In genomic region chr5:131595730-131596129, GRCm38 (mm10) we compare ENCODE assay signal across 20 mouse cellular contexts.
DNase-seq lines count a peak whose midpoint lies in the region; ATAC-seq and TF ChIP-seq lines count a peak whose summit lies in the region.
"Had no signal": no experiment of that assay in that cellular context is flagged by ENCODE, and none has a peak within 500 bp of the region (broad histone marks: within the 10 kb centered on the region; RNA-seq: fewer than 3 reads in every experiment).

No protein-coding gene starts in this region.

- H3K4me2 ChIP-seq in midbrain, postnatal 0 days (ENCODE audit: low read depth, low read length, poor library complexity, severe bottlenecking) = no peak overlapping the region
- H3K4me2 ChIP-seq in forebrain, embryonic 15.5 days (replicated peaks) = no peak overlapping the region
- H3K4me2 ChIP-seq in midbrain, embryonic 16.5 days (ENCODE audit: low read length) = no peak overlapping the region
- no peak overlapping the region for H3K4me2 ChIP-seq in intestine, embryonic 15.5 days (replicated peaks)
- H3K4me2 ChIP-seq: stomach, embryonic 15.5 days had no signal

- no peak overlapping the region; the same call in 1 of the 2 replicates for H3K27ac ChIP-seq in midbrain, embryonic 10.5 days (replicated peaks)
- no peak overlapping the region for H3K27ac ChIP-seq in midbrain, postnatal 0 days (ENCODE audit: low read depth, low read length)
- peak overlapping the region; percentile 55 for H3K27ac ChIP-seq in forebrain, embryonic 15.5 days (replicated peaks)
- H3K27ac ChIP-seq in midbrain, embryonic 16.5 days (ENCODE audit: low read length) = peak overlapping the region; percentile 71
- no peak overlapping the region for H3K27ac ChIP-seq in thymus, adult 2 months (ENCODE audit: control insufficient read depth, insufficient read depth, low read length)
- no peak overlapping the region for H3K27ac ChIP-seq in intestine, embryonic 15.5 days
- H3K27ac ChIP-seq: gastrocnemius, adult 2 months; stomach, embryonic 15.5 days had no signal

- H3K36me3 ChIP-seq in midbrain, embryonic 10.5 days = no peaks in the 10 kb centered on the region
- no peaks in the 10 kb centered on the region for H3K36me3 ChIP-seq in midbrain, postnatal 0 days (ENCODE audit: insufficient read depth, low read length)
- H3K36me3 ChIP-seq in forebrain, embryonic 15.5 days = no peaks in the 10 kb centered on the region
- no peaks in the 10 kb centered on the region for H3K36me3 ChIP-seq in midbrain, embryonic 16.5 days (ENCODE audit: control insufficient read depth, insufficient read depth, low read length)
- no peaks in the 10 kb centered on the region for H3K36me3 ChIP-seq in thymus, adult 2 months (ENCODE audit: control insufficient read depth, insufficient read depth, low read length)
- H3K36me3 ChIP-seq in intestine, embryonic 15.5 days = no peaks in the 10 kb centered on the region
- H3K36me3 ChIP-seq: stomach, embryonic 15.5 days had no signal

- no peak for DNase-seq in midbrain, embryonic 10.5 days (ENCODE audit: low spot score)
- no peak for DNase-seq in midbrain, postnatal 0 days (ENCODE audit: low spot score)
- DNase-seq in ZHBTc4 (ENCODE audit: low read depth, low spot score) = peak; percentile 69
- DNase-seq in thymus, adult 2 months = no peak
- DNase-seq: adrenal gland, postnatal 36 days; cerebellum, adult 9-10 months; gastrocnemius, adult 2 months; heart, adult 11 months; heart, postnatal 4 days; kidney, adult 18-20 months; liver, postnatal 0 days; lung, postnatal 14 days; right cerebral cortex, postnatal 14 days; thymus, postnatal 14 days had no signal

- WGBS in midbrain, embryonic 10.5 days = 4% methylated on average over 8 of the region's 8 CpGs
- 42% methylated on average over 8 of the region's 8 CpGs for WGBS in midbrain, postnatal 0 days
- 27% methylated on average over 8 of the region's 8 CpGs for WGBS in forebrain, embryonic 15.5 days
- 23% methylated on average over 8 of the region's 8 CpGs for WGBS in midbrain, embryonic 16.5 days
- WGBS in thymus, adult 2 months = 78% methylated on average over 8 of the region's 8 CpGs
- WGBS in intestine, embryonic 15.5 days = 56% methylated on average over 8 of the region's 8 CpGs

- peaks cover 49% of the 10 kb centered on the region for H3K4me1 ChIP-seq in midbrain, embryonic 10.5 days
- peaks cover 16% of the 10 kb centered on the region for H3K4me1 ChIP-seq in midbrain, postnatal 0 days (ENCODE audit: insufficient read depth, low read length)
- peaks cover 49% of the 10 kb centered on the region for H3K4me1 ChIP-seq in forebrain, embryonic 15.5 days
- H3K4me1 ChIP-seq in midbrain, embryonic 16.5 days (ENCODE audit: control insufficient read depth, insufficient read depth, low read length) = peaks cover 33% of the 10 kb centered on the region
- no peaks in the 10 kb centered on the region for H3K4me1 ChIP-seq in thymus, adult 2 months (replicated peaks; ENCODE audit: control insufficient read depth, insufficient read depth, low read length)
- 0 out of 2 replicates have a peak, but pooled peaks cover 9% of the 10 kb centered on the region for H3K4me1 ChIP-seq in intestine, embryonic 15.5 days (replicated peaks)
- H3K4me1 ChIP-seq: megakaryocyte, embryonic 14.5 days had no signal

- TF ChIP-seq POLR2A in thymus, adult 2 months (IDR thresholded peaks at IDR 0.05; ENCODE audit: control insufficient read depth, extremely low read depth, insufficient read depth, low read length, poor library complexity) = no peak

- H3K27me3 ChIP-seq in midbrain, embryonic 10.5 days (ENCODE audit: low read depth, poor library complexity, severe bottlenecking) = peaks cover 100% of the 10 kb centered on the region
- H3K27me3 ChIP-seq in midbrain, postnatal 0 days (ENCODE audit: insufficient read depth, low read length) = no peaks in the 10 kb centered on the region
- no peaks in the 10 kb centered on the region for H3K27me3 ChIP-seq in forebrain, embryonic 15.5 days
- no peaks in the 10 kb centered on the region for H3K27me3 ChIP-seq in midbrain, embryonic 16.5 days (ENCODE audit: control insufficient read depth, insufficient read depth, low read depth, low read length)
- H3K27me3 ChIP-seq in thymus, adult 2 months (ENCODE audit: control insufficient read depth, insufficient read depth, low read length) = no peaks in the 10 kb centered on the region
- no peaks in the 10 kb centered on the region for H3K27me3 ChIP-seq in intestine, embryonic 15.5 days (replicated peaks)
- H3K27me3 ChIP-seq: stomach, embryonic 15.5 days had no signal

- no peak for TF ChIP-seq CTCF in midbrain, postnatal 0 days (IDR thresholded peaks at IDR 0.05)
- TF ChIP-seq CTCF in thymus, adult 2 months (IDR thresholded peaks at IDR 0.05; ENCODE audit: borderline replicate concordance, control insufficient read depth, extremely low read depth, insufficient read depth, low read length, poor library complexity) = no peak

- H3K4me3 ChIP-seq in midbrain, embryonic 10.5 days = peak overlapping the region; percentile 35; the same call in 1 of the 2 replicates
- no peak overlapping the region for H3K4me3 ChIP-seq in midbrain, postnatal 0 days (ENCODE audit: low read depth, low read length)
- H3K4me3 ChIP-seq in forebrain, embryonic 15.5 days = no peak overlapping the region
- no peak overlapping the region for H3K4me3 ChIP-seq in midbrain, embryonic 16.5 days (ENCODE audit: low read depth, low read length)
- H3K4me3 ChIP-seq in thymus, adult 2 months (ENCODE audit: control insufficient read depth, insufficient read depth, low read length) = no peak overlapping the region
- H3K4me3 ChIP-seq in intestine, embryonic 15.5 days (replicated peaks) = no peak overlapping the region
- H3K4me3 ChIP-seq: gastrocnemius, adult 2 months; megakaryocyte, embryonic 14.5 days; stomach, embryonic 15.5 days had no signal

- H3K9me3 ChIP-seq in midbrain, embryonic 10.5 days (replicated peaks) = no peaks in the 10 kb centered on the region
- H3K9me3 ChIP-seq in midbrain, postnatal 0 days (ENCODE audit: low read length) = no peaks in the 10 kb centered on the region
- H3K9me3 ChIP-seq in forebrain, embryonic 15.5 days = no peaks in the 10 kb centered on the region
- H3K9me3 ChIP-seq in midbrain, embryonic 16.5 days (replicated peaks; ENCODE audit: control insufficient read depth, low read length, poor library complexity, severe bottlenecking) = no peaks in the 10 kb centered on the region
- no peaks in the 10 kb centered on the region for H3K9me3 ChIP-seq in intestine, embryonic 15.5 days
- H3K9me3 ChIP-seq: megakaryocyte, embryonic 14.5 days; stomach, embryonic 15.5 days had no signal

- H3K9ac ChIP-seq in midbrain, postnatal 0 days (replicated peaks; ENCODE audit: low read length, poor library complexity, severe bottlenecking) = no peak overlapping the region
- H3K9ac ChIP-seq in forebrain, embryonic 15.5 days (replicated peaks) = no peak overlapping the region
- H3K9ac ChIP-seq in midbrain, embryonic 16.5 days (ENCODE audit: low read depth, low read length) = peak overlapping the region; percentile 12; the same call in 1 of the 2 replicates
- H3K9ac ChIP-seq in intestine, embryonic 15.5 days = no peak overlapping the region
- H3K9ac ChIP-seq: liver, postnatal 0 days; stomach, embryonic 15.5 days had no signal

- no peak for ATAC-seq in midbrain, postnatal 0 days (ENCODE audit: low FRiP score)
- no peak for ATAC-seq in forebrain, embryonic 15.5 days (replicated peaks)
- no peak for ATAC-seq in midbrain, embryonic 16.5 days
- no peak for ATAC-seq in intestine, embryonic 15.5 days
- ATAC-seq: CD4-positive, CD25-positive, alpha-beta regulatory T cell, adult 4 months; liver, postnatal 0 days had no signal

Comparison
In these comparisons a context has a peak if more than half of its experiments do, and no peak if none do; other contexts are left out.
1. H3K27ac ChIP-seq: peak in forebrain, embryonic 15.5 days (single experiment) and midbrain, embryonic 16.5 days (single experiment); none in midbrain, embryonic 10.5 days (single experiment), midbrain, postnatal 0 days (single experiment), thymus, adult 2 months (single experiment) and intestine, embryonic 15.5 days (single experiment).